Mouse (Mus musculus): ENCODE measurements around the gene Rps27l. TPM values are rescaled to one million over a fixed set of nuclear protein-coding genes. Genes with fewer than 3 reads are reported as not detected.
A peak's percentile ranks its signal among the peaks of the same experiment; 100 is the strongest.

The Rps27l gene
- total and polyA plus RNA-seq, 3 experiments, result 469 to 502 TPM; not detected in 1

DNA sequence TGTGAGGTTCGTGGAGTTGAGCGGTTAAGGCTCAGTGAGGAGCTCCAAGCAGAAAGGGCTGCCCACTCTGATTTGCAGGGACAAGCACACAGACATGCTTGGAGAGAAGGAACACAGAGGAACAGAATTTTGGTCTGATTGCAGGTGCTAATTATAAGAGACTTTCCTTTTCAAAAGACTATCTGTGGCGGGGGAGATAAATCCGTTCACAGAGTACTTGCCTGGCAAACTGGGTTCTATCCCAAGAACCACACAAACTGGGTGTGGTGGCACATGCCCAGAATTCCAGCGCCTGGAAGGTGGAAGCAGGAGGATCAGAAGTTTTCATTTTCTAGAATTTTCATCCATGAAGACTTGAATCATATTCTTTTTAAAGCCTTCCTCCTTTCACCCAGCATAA, 31.2 kb downstream of the Rps27l start:
- Histone ChIP-seq H3K36me3 (ENCODE audit: control insufficient read depth in 1 of 2, insufficient read depth in 2 of 2, low read length in 2 of 2) (peaks cover 0 to 12% of the 10 kb centered on the region in 2 experiments; a peak in 2 of 4 replicates), H3K27ac (ENCODE audit: control insufficient read depth, low read depth, low read length) (no peak overlapping the region), H3K4me1 (ENCODE audit: control insufficient read depth in 1 of 2, insufficient read depth in 2 of 2, low read length in 2 of 2) (peaks cover 3 to 15% of the 10 kb centered on the region in 2 experiments; a peak in 3 of 4 replicates), H3K27me3 (ENCODE audit: control insufficient read depth in 1 of 2, insufficient read depth in 2 of 2, low read length in 2 of 2) (no peaks in the 10 kb centered on the region), H3K4me3 (ENCODE audit: control insufficient read depth in 1 of 2, insufficient read depth in 1 of 2, low read depth in 2 of 2, low read length in 2 of 2) (no peak overlapping the region), H3K79me2 (ENCODE audit: control insufficient read depth, insufficient read depth, low read length, poor library complexity) (peaks cover 3% of the 10 kb centered on the region; the same call in 1 of the 2 replicates), H3K9ac (ENCODE audit: control insufficient read depth, low read depth, low read length, poor library complexity, severe bottlenecking) (no peak overlapping the region), H3K9me3 (replicated peaks; ENCODE audit: insufficient read depth, low read length) (no peaks in the 10 kb centered on the region)
- TF ChIP-seq MAZ (IDR thresholded peaks at IDR 0.05; ENCODE audit: low read depth, low read length) (no peak), CTCF (IDR thresholded peaks at IDR 0.05 in 2 of 3, conservative IDR thresholded peaks at IDR 0.05 in 1 of 3; ENCODE audit: control insufficient read depth in 1 of 3, insufficient read depth in 1 of 3, low read depth in 2 of 3, low read length in 3 of 3, poor library complexity in 1 of 3, severe bottlenecking in 1 of 3) (no peak), USF2 (IDR thresholded peaks at IDR 0.05; ENCODE audit: borderline replicate concordance in 1 of 2, insufficient read depth in 1 of 2, low read depth in 1 of 2, low read length in 2 of 2) (no peak)
- no peak for DNase-seq (ENCODE audit: low read depth, low spot score)

DNA sequence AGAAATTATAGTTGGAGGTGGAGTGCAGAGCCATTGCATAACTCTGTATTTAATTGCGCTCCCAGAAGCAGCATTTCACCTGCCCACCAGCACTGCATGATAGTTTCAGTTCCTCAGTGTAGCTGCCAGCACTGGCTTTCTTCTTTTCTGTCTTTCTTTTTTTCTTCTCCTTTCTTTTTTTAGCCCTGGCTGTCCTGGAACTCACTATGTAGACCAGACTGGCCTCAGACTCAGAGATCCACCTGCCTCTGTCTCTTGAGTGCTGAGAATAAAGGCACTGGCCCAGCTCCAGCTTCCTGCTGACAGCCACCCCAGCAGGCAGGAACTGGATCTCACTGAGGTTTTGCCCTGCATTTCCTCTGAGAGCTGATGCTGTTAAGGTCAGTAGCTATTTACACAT, 32.1 kb downstream of the Rps27l start:
- H3K27ac ChIP-seq (ENCODE audit: control insufficient read depth, low read depth, low read length), result no peak overlapping the region

DNA sequence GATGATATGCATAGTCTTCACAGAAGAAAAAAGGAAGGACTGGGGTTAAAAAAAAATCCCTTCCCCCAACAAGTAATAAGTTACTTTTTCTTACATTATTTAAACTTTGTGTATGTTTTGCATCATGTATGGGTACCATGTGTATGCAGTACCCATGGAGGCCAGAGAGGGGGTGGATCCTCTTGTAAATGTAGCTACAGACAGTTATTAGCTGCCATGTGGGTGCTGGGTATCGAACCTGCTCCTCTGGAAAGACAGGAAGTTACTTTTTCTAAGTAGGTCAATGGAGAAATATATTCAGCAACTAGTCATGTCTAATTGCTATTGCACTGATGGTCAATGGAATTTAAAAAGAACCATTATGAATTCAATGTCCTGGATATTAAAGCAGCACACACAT, 32.6 kb downstream of the Rps27l start:
- peaks cover 0 to 12% of the 10 kb centered on the region in 2 experiments; a peak in 2 of 4 replicates for H3K36me3 ChIP-seq (ENCODE audit: control insufficient read depth in 1 of 2, insufficient read depth in 2 of 2, low read length in 2 of 2)
- peak; percentile 75 for DNase-seq (ENCODE audit: low read depth, low spot score)
- H3K4me3 ChIP-seq (ENCODE audit: control insufficient read depth in 1 of 2, insufficient read depth in 1 of 2, low read depth in 2 of 2, low read length in 2 of 2), result no peak overlapping the region; a peak in 1 of 4 replicates
- no peaks in the 10 kb centered on the region for H3K9me3 ChIP-seq (replicated peaks; ENCODE audit: insufficient read depth, low read length)
- TF ChIP-seq EP300 (IDR thresholded peaks at IDR 0.05; ENCODE audit: low read depth in 1 of 2, low read length in 2 of 2) (no peak), MYC (IDR thresholded peaks at IDR 0.05; ENCODE audit: low read depth, low read length) (peak; percentile 82), UBTF (IDR thresholded peaks at IDR 0.05; ENCODE audit: borderline replicate concordance, insufficient read depth, low read depth, low read length) (no peak), MYB (IDR thresholded peaks at IDR 0.05; ENCODE audit: low read depth, low read length) (no peak), USF2 (IDR thresholded peaks at IDR 0.05; ENCODE audit: borderline replicate concordance in 1 of 2, insufficient read depth in 1 of 2, low read depth in 1 of 2, low read length in 2 of 2) (no peak), ZC3H11A (IDR thresholded peaks at IDR 0.05; ENCODE audit: low read depth, low read length) (peak; percentile 14; the same call in 1 of the 2 replicates), CTCF (IDR thresholded peaks at IDR 0.05 in 2 of 3, conservative IDR thresholded peaks at IDR 0.05 in 1 of 3; ENCODE audit: control insufficient read depth in 1 of 3, insufficient read depth in 1 of 3, low read depth in 2 of 3, low read length in 3 of 3, poor library complexity in 1 of 3, severe bottlenecking in 1 of 3) (peak in 2 of 3 experiments; percentile 29 to 34; a peak in 3 of 6 replicates), ZNF384 (IDR thresholded peaks at IDR 0.05; ENCODE audit: low read depth, low read length) (no peak), SIN3A (IDR thresholded peaks at IDR 0.05; ENCODE audit: low read length) (peak; percentile 44; the same call in 1 of the 2 replicates), NRF1 (IDR thresholded peaks at IDR 0.05; ENCODE audit: insufficient read depth, low read depth, low read length, poor library complexity, severe bottlenecking) (no peak), RCOR1 (IDR thresholded peaks at IDR 0.05; ENCODE audit: low read depth, low read length) (no peak), MAZ (IDR thresholded peaks at IDR 0.05; ENCODE audit: low read depth, low read length) (no peak), GATA1 (IDR thresholded peaks at IDR 0.05; ENCODE audit: low read depth, low read length) (no peak), ZKSCAN1 (IDR thresholded peaks at IDR 0.05; ENCODE audit: low read depth, low read length) (no peak), HCFC1 (IDR thresholded peaks at IDR 0.05; ENCODE audit: low read depth, low read length) (peak; percentile 58), JUND (IDR thresholded peaks at IDR 0.05; ENCODE audit: low read depth, low read length) (no peak)
- peaks cover 3 to 15% of the 10 kb centered on the region in 2 experiments; a peak in 3 of 4 replicates for H3K4me1 ChIP-seq (ENCODE audit: control insufficient read depth in 1 of 2, insufficient read depth in 2 of 2, low read length in 2 of 2)
- peaks cover 3% of the 10 kb centered on the region; the same call in 1 of the 2 replicates for H3K79me2 ChIP-seq (ENCODE audit: control insufficient read depth, insufficient read depth, low read length, poor library complexity)
- H3K27ac ChIP-seq (ENCODE audit: control insufficient read depth, low read depth, low read length), result no peak overlapping the region
- no peaks in the 10 kb centered on the region for H3K27me3 ChIP-seq (ENCODE audit: control insufficient read depth in 1 of 2, insufficient read depth in 2 of 2, low read length in 2 of 2)
- no peak overlapping the region for H3K9ac ChIP-seq (ENCODE audit: control insufficient read depth, low read depth, low read length, poor library complexity, severe bottlenecking)

More for the DNA sequence above, 32.1 kb downstream of the Rps27l start:
- H3K9me3 ChIP-seq (replicated peaks; ENCODE audit: insufficient read depth, low read length), result no peaks in the 10 kb centered on the region
- H3K9ac ChIP-seq (ENCODE audit: control insufficient read depth, low read depth, low read length, poor library complexity, severe bottlenecking), result peak overlapping the region; percentile 7; the same call in 1 of the 2 replicates
- H3K4me1 ChIP-seq (ENCODE audit: control insufficient read depth in 1 of 2, insufficient read depth in 2 of 2, low read length in 2 of 2), result peaks cover 3 to 15% of the 10 kb centered on the region in 2 experiments; a peak in 3 of 4 replicates
- no peak overlapping the region for H3K4me3 ChIP-seq (ENCODE audit: control insufficient read depth in 1 of 2, insufficient read depth in 1 of 2, low read depth in 2 of 2, low read length in 2 of 2)
- H3K79me2 ChIP-seq (ENCODE audit: control insufficient read depth, insufficient read depth, low read length, poor library complexity), result peaks cover 3% of the 10 kb centered on the region; the same call in 1 of the 2 replicates
- no peak for TF ChIP-seq MXI1 (IDR thresholded peaks at IDR 0.05; ENCODE audit: low read depth, low read length)
- 0 out of 2 replicates have a peak, but pooled peaks have one; percentile 12 for TF ChIP-seq TBP (IDR thresholded peaks at IDR 0.05; ENCODE audit: low read depth, low read length)
- DNase-seq (ENCODE audit: low read depth, low spot score), result peak; percentile 59
- H3K36me3 ChIP-seq (ENCODE audit: control insufficient read depth in 1 of 2, insufficient read depth in 2 of 2, low read length in 2 of 2), result peaks cover 0 to 12% of the 10 kb centered on the region in 2 experiments; a peak in 2 of 4 replicates
- no peaks in the 10 kb centered on the region for H3K27me3 ChIP-seq (ENCODE audit: control insufficient read depth in 1 of 2, insufficient read depth in 2 of 2, low read length in 2 of 2)

All from MEL (cell line).